Mouse (Mus musculus): Measurements from ENCODE around the gene Plk1.

The Plk1 gene

DNA sequence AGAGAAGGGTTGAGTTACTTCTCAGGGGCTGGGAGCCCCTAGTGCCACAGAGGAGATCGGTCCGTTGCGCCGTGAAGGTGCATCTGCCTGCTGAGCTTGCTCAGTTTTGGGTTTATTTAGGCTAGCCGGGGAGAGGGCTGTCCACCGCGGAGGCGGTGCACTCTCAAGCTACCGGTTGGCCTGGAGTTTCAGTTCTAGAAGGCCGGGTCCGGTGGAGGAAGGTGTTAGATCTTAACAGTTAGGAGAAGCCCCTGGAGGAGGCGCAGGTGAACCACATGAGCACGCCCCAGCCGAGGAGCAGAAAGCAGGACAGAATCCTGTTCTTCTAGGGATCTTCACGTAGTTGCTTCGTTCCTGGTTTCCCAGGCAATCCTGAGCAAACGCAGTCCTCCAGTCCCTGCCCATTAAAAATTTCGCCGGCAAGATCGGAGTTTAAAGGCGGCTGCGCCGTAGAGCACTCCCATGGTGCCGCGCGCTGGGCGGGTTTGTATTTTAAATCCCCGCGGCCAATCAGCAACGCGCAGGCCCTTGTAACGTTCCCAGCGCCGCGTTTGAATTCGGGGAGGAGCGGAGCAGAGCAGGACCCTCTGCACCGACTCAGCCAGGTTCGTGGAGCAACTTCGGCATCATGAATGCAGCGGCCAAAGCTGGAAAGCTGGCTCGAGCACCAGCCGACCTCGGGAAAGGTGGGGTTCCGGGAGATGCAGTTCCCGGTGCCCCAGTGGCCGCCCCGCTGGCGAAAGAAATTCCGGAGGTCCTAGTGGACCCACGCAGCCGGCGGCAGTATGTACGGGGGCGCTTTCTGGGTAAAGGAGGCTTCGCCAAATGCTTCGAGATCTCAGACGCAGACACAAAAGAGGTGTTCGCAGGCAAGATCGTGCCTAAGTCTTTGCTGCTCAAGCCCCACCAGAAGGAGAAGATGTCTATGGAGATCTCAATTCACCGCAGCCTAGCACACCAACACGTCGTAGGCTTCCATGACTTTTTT lies at the start of gene Plk1:
Gene Plk1, plus strand, starts transcription at position 525 of the 988 bp plus-strand sequence.
- DNase-seq (ENCODE audit: low spot score) = peak; percentile 74

DNA sequence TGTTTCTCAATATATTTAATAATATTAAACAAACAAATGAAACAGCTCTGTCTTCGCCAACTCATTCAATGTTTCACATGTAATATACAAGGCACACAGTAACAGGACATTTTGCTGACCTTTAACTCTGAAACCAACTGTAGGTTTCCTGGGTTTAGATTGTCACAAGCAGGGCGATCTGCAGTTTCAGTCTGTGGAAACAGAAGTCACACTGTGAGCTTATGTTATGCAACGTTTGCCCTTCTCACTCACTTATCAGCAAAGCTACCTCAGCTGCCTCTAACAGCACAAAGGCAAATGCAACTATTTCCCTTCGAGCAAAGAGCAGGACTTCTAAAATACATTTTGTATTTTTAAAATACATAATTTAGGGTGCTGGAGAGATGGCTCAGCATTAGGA lies 35.7 kb upstream of the Plk1 start:
- DNase-seq (ENCODE audit: low spot score) = peak; percentile 14

DNA sequence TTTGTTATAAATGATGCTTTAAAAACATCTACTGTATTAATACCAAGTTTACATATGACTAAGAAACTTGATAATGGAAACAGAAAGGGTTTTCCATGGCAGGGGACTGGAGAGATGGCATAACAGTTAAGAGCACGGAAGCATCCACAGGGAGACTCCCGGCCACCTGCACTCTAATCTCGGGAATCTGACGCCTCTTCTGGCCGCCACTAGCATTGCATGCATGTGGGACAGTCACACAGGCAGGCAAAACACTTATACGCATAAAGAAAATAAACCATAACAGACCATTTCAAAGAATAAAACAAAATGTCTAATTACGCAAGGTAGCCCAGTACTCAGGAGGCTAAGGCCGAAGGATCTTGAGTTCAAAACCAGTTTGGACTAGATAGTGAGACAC lies 33.6 kb upstream of the Plk1 start:
- DNase-seq (ENCODE audit: low spot score) = no peak

DNA sequence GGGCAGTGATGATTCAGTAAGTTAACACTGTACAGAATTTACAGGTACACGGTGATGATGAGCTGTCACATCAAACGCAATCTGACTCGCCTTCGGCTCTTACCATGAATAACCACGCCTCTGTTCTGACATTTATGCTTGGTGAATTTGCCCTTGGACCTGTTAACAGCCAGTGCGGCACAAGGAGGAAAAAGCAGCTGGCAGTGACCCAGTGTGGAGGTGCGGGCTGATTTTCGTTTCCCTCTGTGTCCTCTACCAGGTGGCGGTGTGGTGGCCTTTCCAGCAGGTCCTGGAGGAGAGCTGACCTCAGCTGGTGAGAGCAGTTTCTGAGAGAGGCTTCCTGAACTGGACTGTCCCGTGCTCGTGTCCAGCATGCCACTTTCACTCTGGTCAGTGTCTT lies 32.3 kb upstream of the Plk1 start:
- DNase-seq (ENCODE audit: low spot score) = no peak

- DNase-seq (ENCODE audit: low spot score) = no peak
Observed at GRCm38 (mm10) chr7:122131834-122132233, 27.4 kb upstream of the Plk1 start.

GRCm38 (mm10) chr7:122132497-122133337 lies 26.5 kb upstream of the Plk1 start, which contains the start of the genes Palb2 and Dctn5:
Gene Palb2, minus strand, starts transcription at chr7:122132985.
Gene Dctn5, plus strand, starts transcription at chr7:122133041.
- peak; percentile 94 for DNase-seq (ENCODE audit: low spot score)

- no peak for DNase-seq (ENCODE audit: low spot score)
Observed at GRCm38 (mm10) chr7:122133338-122133625, 26.0 kb upstream of the Plk1 start.

GRCm38 (mm10) chr7:122135070-122135469 lies 24.2 kb upstream of the Plk1 start:
- DNase-seq (ENCODE audit: low spot score) = peak; percentile 21

DNA sequence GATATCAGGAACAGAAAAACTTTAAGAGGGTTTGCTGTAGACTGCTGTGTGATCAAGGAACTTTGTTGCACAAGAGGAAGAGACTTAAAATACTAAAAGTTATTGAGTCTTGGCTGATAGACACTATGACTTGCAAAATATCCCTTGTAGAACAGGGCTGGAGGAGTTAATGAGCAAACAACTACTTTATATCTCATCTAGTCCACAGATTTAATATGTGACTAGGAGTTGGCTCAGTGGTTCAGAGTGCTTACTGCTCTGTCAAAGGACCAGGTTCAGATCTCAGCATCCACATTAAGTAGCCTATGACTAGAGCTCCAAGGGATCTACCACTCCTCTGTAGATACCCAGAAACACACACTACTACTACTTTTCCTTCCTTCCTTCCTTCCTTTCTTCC lies 22.2 kb upstream of the Plk1 start:
- DNase-seq (ENCODE audit: low spot score) = no peak

GRCm38 (mm10) chr7:122138190-122138589 lies 21.0 kb upstream of the Plk1 start:
- no peak for DNase-seq (ENCODE audit: low spot score)

- peak; percentile 33 for DNase-seq (ENCODE audit: low spot score)
Observed at GRCm38 (mm10) chr7:122140991-122141390, 18.2 kb upstream of the Plk1 start.

DNA sequence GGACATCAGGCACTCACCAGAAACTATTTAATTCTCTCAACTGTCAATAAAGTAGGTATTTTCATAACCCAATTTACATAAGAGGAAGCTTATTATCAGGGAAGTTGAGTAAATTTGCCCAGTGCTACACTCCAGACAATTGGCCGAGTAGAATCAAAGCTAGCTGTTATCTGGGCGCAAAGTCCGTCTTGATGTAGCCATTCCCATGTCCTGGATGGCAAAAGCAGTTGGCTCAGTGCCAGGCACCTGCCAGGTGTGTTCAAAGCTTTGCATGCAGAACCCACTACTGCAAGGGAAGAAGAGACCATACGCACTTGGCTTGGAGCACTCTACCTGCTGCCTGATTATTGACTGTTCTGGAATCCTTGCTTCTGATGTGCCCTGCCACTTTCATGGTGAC lies 6.8 kb upstream of the Plk1 start:
- DNase-seq (ENCODE audit: low spot score) = no peak

- DNase-seq (ENCODE audit: low spot score) = no peak
Observed at GRCm38 (mm10) chr7:122158488-122158887, 751 bp upstream of the Plk1 start.

DNA sequence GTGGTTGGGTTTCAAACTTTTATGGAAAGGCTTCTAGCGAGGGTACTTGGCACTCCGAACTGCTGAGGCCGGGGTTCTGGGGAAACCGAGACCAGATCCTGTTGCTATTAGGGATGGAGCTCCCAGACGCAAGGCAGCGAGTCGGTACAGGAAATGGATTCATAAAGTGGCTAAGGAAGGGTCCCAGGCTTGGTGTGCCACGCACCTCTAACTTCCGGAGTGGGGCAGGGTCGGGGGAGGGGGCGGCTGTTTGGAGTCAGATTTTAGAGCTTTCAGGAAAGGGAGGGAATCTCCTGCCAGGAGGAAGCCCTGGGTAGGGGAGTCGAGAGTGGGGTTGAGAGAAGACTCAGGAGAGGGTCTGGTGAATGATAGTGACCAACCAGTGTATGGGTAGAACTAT lies 798 bp downstream of the Plk1 start:
- no peak for DNase-seq (ENCODE audit: low spot score)

GRCm38 (mm10) chr7:122163766-122164165 lies 4.5 kb downstream of the Plk1 start:
- DNase-seq (ENCODE audit: low spot score) = no peak

GRCm38 (mm10) chr7:122167203-122167602 lies 8.0 kb downstream of the Plk1 start:
- no peak for DNase-seq (ENCODE audit: low spot score)

DNA sequence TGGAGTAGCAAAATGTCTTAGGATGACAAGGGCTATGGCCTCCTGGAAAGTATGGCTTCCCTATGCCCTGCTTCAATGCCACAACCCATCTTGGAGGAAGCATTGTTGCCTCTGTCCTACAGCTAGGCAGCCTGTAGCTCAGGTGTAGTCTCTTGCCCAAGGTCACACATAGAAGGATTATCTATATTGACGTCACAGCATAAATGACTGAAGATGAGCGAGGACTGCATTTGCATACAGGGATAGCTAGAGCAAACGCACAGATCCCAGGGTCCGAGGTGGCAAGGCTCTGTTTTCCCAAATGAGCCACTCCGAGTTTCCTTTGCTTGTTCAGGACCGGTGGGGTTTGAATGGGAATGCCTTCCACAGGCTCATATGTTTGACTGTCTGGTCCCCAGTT lies 11.5 kb downstream of the Plk1 start:
- DNase-seq (ENCODE audit: low spot score) = no peak

- DNase-seq (ENCODE audit: low spot score) = no peak
Observed at GRCm38 (mm10) chr7:122171613-122172012, 12.4 kb downstream of the Plk1 start.

GRCm38 (mm10) chr7:122180720-122181119 lies 21.5 kb downstream of the Plk1 start:
- no peak for DNase-seq (ENCODE audit: low spot score)

DNA sequence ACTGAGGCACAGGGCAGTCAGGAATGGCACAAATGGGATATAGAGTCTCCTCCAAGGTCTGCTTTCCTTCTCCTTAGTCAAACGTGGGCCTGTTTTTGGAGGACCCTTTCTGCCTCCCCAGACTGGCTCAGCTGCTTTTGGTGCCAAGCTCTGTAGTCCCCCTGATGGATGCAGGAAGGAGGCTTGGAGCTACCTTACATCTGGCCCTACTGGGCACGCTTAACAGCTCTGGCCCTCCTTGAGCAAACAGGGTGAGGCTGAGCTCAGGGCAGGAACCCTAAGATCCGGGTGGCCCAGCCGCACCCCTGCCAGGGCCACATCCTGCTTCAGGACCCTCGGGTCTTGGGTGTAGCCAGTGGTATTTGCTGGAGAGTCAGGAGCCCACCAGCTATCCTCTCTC lies 25.3 kb downstream of the Plk1 start:
- no peak for DNase-seq (ENCODE audit: low spot score)

DNA sequence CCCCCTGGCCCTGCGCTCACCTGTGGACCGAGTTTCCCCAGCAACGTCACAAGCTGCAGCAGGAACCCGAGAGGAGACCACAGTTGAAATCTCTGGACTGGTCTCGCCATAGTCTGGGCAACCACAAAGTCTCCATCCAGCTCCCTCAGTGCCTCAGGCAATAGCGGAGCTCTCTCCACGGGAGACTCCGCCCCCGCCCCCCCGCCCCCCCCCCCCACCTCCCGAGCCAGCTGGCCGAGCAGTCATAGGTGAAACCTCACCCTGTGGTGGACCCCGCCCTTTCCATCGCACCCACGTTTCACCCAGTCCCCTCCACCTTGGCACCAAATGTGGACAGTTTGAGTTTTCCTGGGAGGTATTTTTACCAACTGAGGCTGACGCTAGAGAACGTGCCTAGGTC lies 26.8 kb downstream of the Plk1 start, which contains the start of gene Ern2:
Gene Ern2, minus strand, starts transcription at position 165 of the 400 bp plus-strand sequence.
- no peak for DNase-seq (ENCODE audit: low spot score)

- DNase-seq (ENCODE audit: low spot score) = peak; percentile 16
Observed at GRCm38 (mm10) chr7:122189484-122189883, 30.2 kb downstream of the Plk1 start.

DNA sequence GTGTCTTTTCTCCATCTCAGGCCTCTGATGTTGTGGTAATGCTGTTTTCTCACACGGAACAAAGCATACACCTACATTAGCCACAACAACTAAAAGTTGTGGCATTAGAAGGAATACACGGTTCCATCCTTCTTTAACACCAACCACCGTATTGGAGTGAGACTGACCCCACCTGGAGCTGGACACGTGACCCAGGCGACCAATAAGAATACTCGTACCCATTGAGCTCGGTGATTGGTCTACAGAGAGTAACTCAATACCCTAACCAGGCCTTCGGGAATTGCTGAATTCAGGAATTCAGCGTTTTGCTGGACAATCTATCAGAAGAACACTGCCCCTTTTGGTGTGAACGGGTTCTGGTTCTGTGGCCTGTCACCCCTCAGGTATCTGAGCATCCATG lies 31.9 kb downstream of the Plk1 start:
- no peak for DNase-seq (ENCODE audit: low spot score)
